Mouse (Mus musculus): ENCODE results near the gene Adra1b. TPM values are rescaled to one million over a fixed set of nuclear protein-coding genes. Genes with fewer than 3 reads are reported as not detected.

The Adra1b gene
- polyA plus RNA-seq, 1 experiment, result 2.7 TPM

DNA sequence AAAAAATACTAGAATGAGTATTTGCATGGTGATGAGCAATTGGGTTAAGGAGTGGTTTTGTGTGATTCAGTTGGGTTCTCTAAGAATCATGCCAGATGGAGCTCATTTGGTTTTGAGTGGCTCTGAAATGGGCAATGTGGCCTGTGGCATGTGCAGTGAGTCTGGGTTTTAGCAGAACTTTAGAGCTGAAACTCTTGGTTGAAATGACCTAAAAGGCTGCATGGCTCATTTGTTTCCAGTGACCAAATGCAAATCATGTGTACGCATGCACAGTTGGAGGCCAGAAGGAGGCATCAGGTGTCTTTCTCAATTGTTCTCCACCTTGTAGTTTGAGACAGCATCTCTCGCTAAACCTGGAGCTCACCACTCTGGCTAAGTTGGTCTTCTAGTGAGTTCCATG, 35.0 kb upstream of the Adra1b start:
- H3K79me3 ChIP-seq (ENCODE audit: low read depth), result no peaks in the 10 kb centered on the region
- no peak for TF ChIP-seq CEBPB (IDR thresholded peaks at IDR 0.05; ENCODE audit: low read depth)
- TF ChIP-seq USF1 (IDR thresholded peaks at IDR 0.05; ENCODE audit: low read depth), result no peak
- no peak for TF ChIP-seq MYOD1 (IDR thresholded peaks at IDR 0.05; ENCODE audit: control insufficient read depth, insufficient read length, low read depth)
- no peak for TF ChIP-seq CTCF (IDR thresholded peaks at IDR 0.05; ENCODE audit: control insufficient read depth, insufficient read depth, insufficient read length)
- no peak for TF ChIP-seq MYOG (IDR thresholded peaks at IDR 0.05; ENCODE audit: control insufficient read depth, extremely low read depth, insufficient read length)
- no peak for TF ChIP-seq FOSL1 (IDR thresholded peaks at IDR 0.05; ENCODE audit: insufficient read depth, low read length, poor library complexity, severe bottlenecking)
- no peak for TF ChIP-seq MAX (IDR thresholded peaks at IDR 0.05)
- no peaks in the 10 kb centered on the region for H3K79me2 ChIP-seq (ENCODE audit: control insufficient read depth, insufficient read depth)
- no peak overlapping the region for H3ac ChIP-seq (ENCODE audit: control insufficient read depth, insufficient read length, low read depth)
- no peaks in the 10 kb centered on the region for H3K36me3 ChIP-seq (ENCODE audit: control insufficient read depth, insufficient read depth)
- H3K27me3 ChIP-seq (ENCODE audit: control insufficient read depth, insufficient read depth, insufficient read length), result no peaks in the 10 kb centered on the region
- no peak overlapping the region for H3K4me3 ChIP-seq (ENCODE audit: insufficient read depth, poor library complexity, severe bottlenecking)

DNA sequence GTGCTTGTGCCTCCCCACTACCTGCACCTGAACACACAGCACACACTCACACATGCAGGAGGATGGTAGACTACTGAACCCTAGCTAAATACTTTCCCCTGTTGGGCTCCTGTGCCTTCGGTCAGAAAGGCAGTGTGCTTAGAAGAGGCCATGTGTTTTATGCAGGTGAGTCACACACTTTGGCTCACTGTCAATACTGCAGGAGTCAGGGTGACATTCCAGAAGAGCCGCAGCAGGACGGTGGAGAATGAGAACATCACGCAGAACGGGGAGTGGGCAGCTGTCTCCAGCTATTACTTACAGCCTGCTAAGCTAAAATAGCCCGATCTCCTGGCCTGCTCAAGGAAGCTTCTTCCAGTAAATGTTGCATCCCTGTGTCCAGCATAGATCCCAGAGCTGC, 32.5 kb upstream of the Adra1b start:
- Histone ChIP-seq H3K27me3 (ENCODE audit: control insufficient read depth, insufficient read depth, insufficient read length) (no peaks in the 10 kb centered on the region), H3K36me3 (ENCODE audit: control insufficient read depth, insufficient read depth) (no peaks in the 10 kb centered on the region), H3K4me3 (ENCODE audit: insufficient read depth, poor library complexity, severe bottlenecking) (no peak overlapping the region), H3ac (ENCODE audit: control insufficient read depth, insufficient read length, low read depth) (no peak overlapping the region), H3K79me3 (ENCODE audit: low read depth) (no peaks in the 10 kb centered on the region), H3K79me2 (ENCODE audit: control insufficient read depth, insufficient read depth) (no peaks in the 10 kb centered on the region)
- TF ChIP-seq MYOD1 (IDR thresholded peaks at IDR 0.05; ENCODE audit: control insufficient read depth, insufficient read length, low read depth), result peak; percentile 78
- TF ChIP-seq FOSL1 (IDR thresholded peaks at IDR 0.05; ENCODE audit: insufficient read depth, low read length, poor library complexity, severe bottlenecking), result peak; percentile 63
- no peak for TF ChIP-seq CTCF (IDR thresholded peaks at IDR 0.05; ENCODE audit: control insufficient read depth, insufficient read depth, insufficient read length)
- peak; percentile 97 for TF ChIP-seq MAX (IDR thresholded peaks at IDR 0.05)

DNA sequence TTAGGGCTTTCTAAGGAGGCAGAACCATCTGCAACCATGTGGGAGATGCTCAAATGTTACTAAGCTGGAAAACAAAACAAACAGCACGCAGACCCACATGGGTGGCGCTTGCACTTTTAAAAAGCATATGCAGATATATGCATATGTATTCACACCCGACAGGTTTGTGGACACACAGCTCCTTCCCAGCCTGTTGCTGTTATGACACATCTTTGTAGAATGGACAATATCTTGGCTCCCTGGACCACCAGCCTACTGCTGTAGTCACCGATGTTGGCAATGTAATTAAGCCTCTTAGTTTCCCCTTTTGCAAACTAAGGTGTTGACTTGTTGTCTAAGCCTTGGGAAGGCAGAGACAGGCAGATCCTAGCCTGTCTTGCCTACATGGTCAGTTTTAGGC, 32.0 kb upstream of the Adra1b start:
- no peaks in the 10 kb centered on the region for H3K27me3 ChIP-seq (ENCODE audit: control insufficient read depth, insufficient read depth, insufficient read length)
- no peaks in the 10 kb centered on the region for H3K79me2 ChIP-seq (ENCODE audit: control insufficient read depth, insufficient read depth)
- no peaks in the 10 kb centered on the region for H3K79me3 ChIP-seq (ENCODE audit: low read depth)
- TF ChIP-seq MYOD1 (IDR thresholded peaks at IDR 0.05; ENCODE audit: control insufficient read depth, insufficient read length, low read depth), result no peak
- no peak for TF ChIP-seq MYOG (IDR thresholded peaks at IDR 0.05; ENCODE audit: control insufficient read depth, extremely low read depth, insufficient read length)
- TF ChIP-seq USF1 (IDR thresholded peaks at IDR 0.05; ENCODE audit: low read depth), result no peak
- no peak for TF ChIP-seq FOSL1 (IDR thresholded peaks at IDR 0.05; ENCODE audit: insufficient read depth, low read length, poor library complexity, severe bottlenecking)
- TF ChIP-seq MAX (IDR thresholded peaks at IDR 0.05), result no peak
- H3K4me3 ChIP-seq (ENCODE audit: insufficient read depth, poor library complexity, severe bottlenecking), result no peak overlapping the region
- H3ac ChIP-seq (ENCODE audit: control insufficient read depth, insufficient read length, low read depth), result no peak overlapping the region
- no peaks in the 10 kb centered on the region for H3K36me3 ChIP-seq (ENCODE audit: control insufficient read depth, insufficient read depth)

DNA sequence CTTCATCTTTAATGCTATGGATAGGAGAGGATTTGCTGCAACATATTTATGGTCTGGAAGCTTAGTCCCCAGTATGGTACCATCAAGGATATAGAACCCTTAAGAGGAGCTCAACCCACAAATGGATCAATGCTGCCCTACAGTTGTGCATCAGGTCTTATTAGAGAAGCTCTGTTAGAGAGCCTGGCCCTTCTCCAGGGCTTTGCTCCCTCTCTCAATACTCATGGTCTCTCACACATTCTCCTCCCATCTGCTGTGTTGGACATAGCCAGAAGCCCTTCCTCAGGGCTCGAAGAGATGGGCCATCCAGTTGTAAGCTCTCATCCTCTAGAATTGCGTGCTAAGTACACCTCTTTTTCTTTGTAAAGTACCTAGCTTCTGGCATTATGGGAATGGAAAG, 29.2 kb upstream of the Adra1b start:
- TF ChIP-seq CEBPB (IDR thresholded peaks at IDR 0.05; ENCODE audit: low read depth) (no peak), FOSL1 (IDR thresholded peaks at IDR 0.05; ENCODE audit: insufficient read depth, low read length, poor library complexity, severe bottlenecking) (no peak), MAX (IDR thresholded peaks at IDR 0.05) (no peak), MYOG (IDR thresholded peaks at IDR 0.05; ENCODE audit: control insufficient read depth, extremely low read depth, insufficient read length) (no peak), USF1 (IDR thresholded peaks at IDR 0.05; ENCODE audit: low read depth) (no peak), MYOD1 (IDR thresholded peaks at IDR 0.05; ENCODE audit: control insufficient read depth, insufficient read length, low read depth) (no peak), CTCF (IDR thresholded peaks at IDR 0.05; ENCODE audit: control insufficient read depth, insufficient read depth, insufficient read length) (no peak)
- no peaks in the 10 kb centered on the region for H3K27me3 ChIP-seq (ENCODE audit: control insufficient read depth, insufficient read depth, insufficient read length)
- H3K36me3 ChIP-seq (ENCODE audit: control insufficient read depth, insufficient read depth), result no peaks in the 10 kb centered on the region
- no peaks in the 10 kb centered on the region for H3K79me3 ChIP-seq (ENCODE audit: low read depth)
- no peak overlapping the region for H3ac ChIP-seq (ENCODE audit: control insufficient read depth, insufficient read length, low read depth)
- no peak overlapping the region for H3K4me3 ChIP-seq (ENCODE audit: insufficient read depth, poor library complexity, severe bottlenecking)
- H3K79me2 ChIP-seq (ENCODE audit: control insufficient read depth, insufficient read depth), result no peaks in the 10 kb centered on the region

DNA sequence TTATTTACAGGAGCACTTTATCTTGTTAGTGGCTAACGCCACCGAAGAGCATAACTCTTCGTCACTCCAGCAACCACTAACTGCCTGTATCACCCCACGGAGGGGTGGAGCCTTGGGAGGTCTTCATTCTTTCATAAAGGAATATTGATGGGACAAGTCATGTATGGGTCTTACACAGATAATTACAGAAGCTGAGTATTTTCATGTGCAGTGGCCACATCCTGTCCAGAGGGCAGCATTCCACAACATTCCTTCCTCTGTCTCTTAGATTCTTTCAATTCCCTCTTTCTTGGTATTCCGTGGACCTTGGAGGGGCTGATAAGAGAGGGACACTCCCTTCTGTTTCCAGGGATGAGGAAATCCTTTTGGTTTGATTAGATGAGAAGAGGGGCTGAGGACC, 28.7 kb upstream of the Adra1b start:
- H3K79me3 ChIP-seq (ENCODE audit: low read depth), result no peaks in the 10 kb centered on the region
- H3K36me3 ChIP-seq (ENCODE audit: control insufficient read depth, insufficient read depth), result no peaks in the 10 kb centered on the region
- TF ChIP-seq FOSL1 (IDR thresholded peaks at IDR 0.05; ENCODE audit: insufficient read depth, low read length, poor library complexity, severe bottlenecking) (no peak), USF1 (IDR thresholded peaks at IDR 0.05; ENCODE audit: low read depth) (no peak), CTCF (IDR thresholded peaks at IDR 0.05; ENCODE audit: control insufficient read depth, insufficient read depth, insufficient read length) (no peak), CEBPB (IDR thresholded peaks at IDR 0.05; ENCODE audit: low read depth) (no peak), MAX (IDR thresholded peaks at IDR 0.05) (no peak), MYOG (IDR thresholded peaks at IDR 0.05; ENCODE audit: control insufficient read depth, extremely low read depth, insufficient read length) (no peak), MYOD1 (IDR thresholded peaks at IDR 0.05; ENCODE audit: control insufficient read depth, insufficient read length, low read depth) (no peak)
- no peak overlapping the region for H3K4me3 ChIP-seq (ENCODE audit: insufficient read depth, poor library complexity, severe bottlenecking)
- H3K27me3 ChIP-seq (ENCODE audit: control insufficient read depth, insufficient read depth, insufficient read length), result no peaks in the 10 kb centered on the region
- H3ac ChIP-seq (ENCODE audit: control insufficient read depth, insufficient read length, low read depth), result no peak overlapping the region
- no peaks in the 10 kb centered on the region for H3K79me2 ChIP-seq (ENCODE audit: control insufficient read depth, insufficient read depth)

DNA sequence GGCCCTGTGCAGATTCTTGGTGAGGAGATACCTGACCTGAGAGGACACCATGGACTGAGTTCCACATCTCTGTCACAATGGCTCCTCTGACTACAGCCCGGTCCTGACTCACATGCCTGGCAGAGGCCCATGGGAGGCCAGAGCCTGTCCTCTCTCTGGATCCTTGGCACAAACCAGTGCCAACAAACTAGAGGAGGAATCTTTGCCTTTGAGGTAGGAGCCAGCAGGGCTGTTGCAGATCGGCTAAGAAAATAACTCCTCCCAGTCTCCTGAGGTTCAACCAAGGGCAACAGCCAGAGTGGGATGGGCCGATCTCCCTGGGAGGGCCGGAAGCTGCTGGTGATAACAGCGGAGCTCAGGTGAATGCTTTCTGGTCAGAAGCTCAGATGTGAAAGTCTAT, 28.2 kb upstream of the Adra1b start:
- Histone ChIP-seq H3K36me3 (ENCODE audit: control insufficient read depth, insufficient read depth) (no peaks in the 10 kb centered on the region), H3K79me2 (ENCODE audit: control insufficient read depth, insufficient read depth) (no peaks in the 10 kb centered on the region), H3K79me3 (ENCODE audit: low read depth) (no peaks in the 10 kb centered on the region), H3ac (ENCODE audit: control insufficient read depth, insufficient read length, low read depth) (no peak overlapping the region), H3K27me3 (ENCODE audit: control insufficient read depth, insufficient read depth, insufficient read length) (no peaks in the 10 kb centered on the region), H3K4me3 (ENCODE audit: insufficient read depth, poor library complexity, severe bottlenecking) (no peak overlapping the region)
- no peak for TF ChIP-seq MAX (IDR thresholded peaks at IDR 0.05)
- TF ChIP-seq CTCF (IDR thresholded peaks at IDR 0.05; ENCODE audit: control insufficient read depth, insufficient read depth, insufficient read length), result no peak
- no peak for TF ChIP-seq USF1 (IDR thresholded peaks at IDR 0.05; ENCODE audit: low read depth)
- no peak for TF ChIP-seq CEBPB (IDR thresholded peaks at IDR 0.05; ENCODE audit: low read depth)
- no peak for TF ChIP-seq MYOG (IDR thresholded peaks at IDR 0.05; ENCODE audit: control insufficient read depth, extremely low read depth, insufficient read length)
- TF ChIP-seq MYOD1 (IDR thresholded peaks at IDR 0.05; ENCODE audit: control insufficient read depth, insufficient read length, low read depth), result no peak
- no peak for TF ChIP-seq FOSL1 (IDR thresholded peaks at IDR 0.05; ENCODE audit: insufficient read depth, low read length, poor library complexity, severe bottlenecking)
